Mouse (Mus musculus): Measurements from ENCODE around the gene Nkain4. TPM values are rescaled to one million over a fixed set of nuclear protein-coding genes. Genes with fewer than 3 reads are reported as not detected.
A peak's percentile ranks its signal among the peaks of the same experiment; 100 is the strongest.

Gene Nkain4
- polyA plus RNA-seq, 1 experiment from 2014 or later = 82.7 TPM

DNA sequence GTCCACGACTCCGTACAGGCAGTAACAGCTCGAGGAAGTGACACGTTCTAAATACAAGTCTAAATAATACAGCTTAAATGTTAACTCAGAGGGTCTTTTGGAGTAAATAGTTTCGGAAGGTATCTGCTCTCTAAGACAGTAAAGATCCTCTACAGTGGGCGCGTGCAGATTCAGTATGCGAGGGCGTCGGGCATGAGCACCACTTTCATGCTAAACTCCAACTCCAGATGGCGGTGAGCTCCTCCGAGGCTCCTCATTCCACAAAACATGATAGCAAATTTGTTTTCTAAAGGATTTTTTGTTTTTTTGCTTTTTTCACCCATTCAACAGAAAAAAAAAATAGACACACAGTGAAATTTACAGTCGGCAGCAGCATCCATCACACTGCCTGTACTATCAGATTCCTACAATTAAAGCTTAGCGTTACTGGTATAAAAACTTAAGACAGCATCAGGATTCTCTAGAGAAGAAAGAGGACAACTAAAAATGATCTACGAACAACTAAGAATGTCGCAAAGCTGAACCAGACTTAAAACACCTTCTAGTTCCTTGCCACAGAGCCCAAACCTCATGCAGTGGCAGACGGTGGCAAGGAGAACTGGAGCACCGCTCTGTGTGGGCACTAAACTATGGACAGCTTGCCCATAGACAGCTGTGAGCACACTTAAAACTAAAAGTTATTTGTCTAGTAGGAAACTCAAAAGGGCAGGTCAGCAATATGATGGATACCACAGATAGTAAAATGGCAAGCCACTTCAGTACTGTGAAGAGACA is 49.9 kb downstream of the Nkain4 start:
- 91% methylated on average over 18 of the region's 18 CpGs for WGBS
- H3K27me3 ChIP-seq (ENCODE audit: control insufficient read depth, insufficient read depth, low read depth, low read length) = no peaks in the 10 kb centered on the region
- no peak overlapping the region for H3K9ac ChIP-seq (ENCODE audit: low read depth, low read length)
- H3K36me3 ChIP-seq (ENCODE audit: control insufficient read depth, insufficient read depth, low read length) = peaks cover 3% of the 10 kb centered on the region; the same call in 1 of the 2 replicates
- H3K4me1 ChIP-seq (ENCODE audit: control insufficient read depth, insufficient read depth, low read length) = peaks cover 10% of the 10 kb centered on the region; the same call in 1 of the 2 replicates
- H3K27ac ChIP-seq (ENCODE audit: low read length) = no peak overlapping the region
- H3K4me3 ChIP-seq (ENCODE audit: low read depth, low read length) = no peak overlapping the region
- H3K4me2 ChIP-seq (ENCODE audit: low read length) = no peak overlapping the region
- ATAC-seq = no peak
- H3K9me3 ChIP-seq (replicated peaks; ENCODE audit: control insufficient read depth, low read length, poor library complexity, severe bottlenecking) = no peaks in the 10 kb centered on the region

DNA sequence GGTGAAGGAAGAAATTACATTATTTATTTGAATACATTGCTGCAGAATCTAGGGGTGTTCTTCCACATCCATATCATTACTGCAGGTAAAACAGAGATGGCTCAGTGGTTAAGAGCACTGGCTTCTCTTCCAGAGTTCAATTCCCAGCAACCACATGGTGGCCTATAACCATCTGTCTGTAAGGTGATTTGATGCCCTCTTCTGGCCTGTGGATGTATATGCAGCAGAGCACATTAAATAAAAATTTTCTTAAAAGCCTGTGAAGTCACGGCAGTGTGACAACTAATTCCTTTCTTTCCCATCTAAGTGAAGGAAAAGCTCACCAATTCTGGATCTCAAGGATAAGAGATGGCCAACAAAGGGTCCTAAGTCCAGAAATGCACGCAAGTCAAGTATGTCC is 52.4 kb downstream of the Nkain4 start:
- peaks cover 23% of the 10 kb centered on the region for H3K4me1 ChIP-seq (ENCODE audit: control insufficient read depth, insufficient read depth, low read length)
- ATAC-seq = no peak
- H3K4me3 ChIP-seq (ENCODE audit: low read depth, low read length) = no peak overlapping the region
- H3K36me3 ChIP-seq (ENCODE audit: control insufficient read depth, insufficient read depth, low read length) = peaks cover 3% of the 10 kb centered on the region; the same call in 1 of the 2 replicates
- H3K27me3 ChIP-seq (ENCODE audit: control insufficient read depth, insufficient read depth, low read depth, low read length) = no peaks in the 10 kb centered on the region
- WGBS = 37% methylated on average over 2 of the region's 2 CpGs
- H3K4me2 ChIP-seq (ENCODE audit: low read length) = no peak overlapping the region
- H3K9ac ChIP-seq (ENCODE audit: low read depth, low read length) = no peak overlapping the region
- H3K27ac ChIP-seq (ENCODE audit: low read length) = no peak overlapping the region
- H3K9me3 ChIP-seq (replicated peaks; ENCODE audit: control insufficient read depth, low read length, poor library complexity, severe bottlenecking) = no peaks in the 10 kb centered on the region

DNA sequence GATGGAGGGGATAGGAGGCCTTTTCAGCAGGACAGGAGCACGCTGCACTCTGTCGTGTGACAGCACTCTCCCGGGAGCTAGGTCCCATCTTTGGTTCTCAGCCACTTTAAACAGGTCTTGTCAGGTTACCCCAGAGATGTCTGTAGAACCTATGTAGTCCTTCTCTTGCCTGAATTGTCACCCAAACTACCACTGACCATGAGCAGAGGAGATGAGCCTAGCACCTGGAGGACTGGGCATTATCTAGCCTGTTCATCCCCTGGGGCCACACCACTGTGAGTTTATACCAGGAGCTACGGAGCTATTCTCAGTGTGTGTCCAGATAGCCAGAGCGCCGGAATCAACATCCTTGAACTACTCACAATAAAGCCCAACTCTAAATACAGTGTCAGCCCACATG is 56.6 kb downstream of the Nkain4 start:
- no peak overlapping the region for H3K4me2 ChIP-seq (ENCODE audit: low read length)
- H3K9me3 ChIP-seq (replicated peaks; ENCODE audit: control insufficient read depth, low read length, poor library complexity, severe bottlenecking) = no peaks in the 10 kb centered on the region
- WGBS = 59% methylated on average over 6 of the region's 6 CpGs
- ATAC-seq = no peak
- peak overlapping the region; percentile 99 for H3K27ac ChIP-seq (ENCODE audit: low read length)
- H3K9ac ChIP-seq (ENCODE audit: low read depth, low read length) = no peak overlapping the region
- H3K4me3 ChIP-seq (ENCODE audit: low read depth, low read length) = no peak overlapping the region
- peaks cover 31% of the 10 kb centered on the region for H3K4me1 ChIP-seq (ENCODE audit: control insufficient read depth, insufficient read depth, low read length)
- H3K36me3 ChIP-seq (ENCODE audit: control insufficient read depth, insufficient read depth, low read length) = no peaks in the 10 kb centered on the region; the same call in 1 of the 2 replicates
- H3K27me3 ChIP-seq (ENCODE audit: control insufficient read depth, insufficient read depth, low read depth, low read length) = no peaks in the 10 kb centered on the region

DNA sequence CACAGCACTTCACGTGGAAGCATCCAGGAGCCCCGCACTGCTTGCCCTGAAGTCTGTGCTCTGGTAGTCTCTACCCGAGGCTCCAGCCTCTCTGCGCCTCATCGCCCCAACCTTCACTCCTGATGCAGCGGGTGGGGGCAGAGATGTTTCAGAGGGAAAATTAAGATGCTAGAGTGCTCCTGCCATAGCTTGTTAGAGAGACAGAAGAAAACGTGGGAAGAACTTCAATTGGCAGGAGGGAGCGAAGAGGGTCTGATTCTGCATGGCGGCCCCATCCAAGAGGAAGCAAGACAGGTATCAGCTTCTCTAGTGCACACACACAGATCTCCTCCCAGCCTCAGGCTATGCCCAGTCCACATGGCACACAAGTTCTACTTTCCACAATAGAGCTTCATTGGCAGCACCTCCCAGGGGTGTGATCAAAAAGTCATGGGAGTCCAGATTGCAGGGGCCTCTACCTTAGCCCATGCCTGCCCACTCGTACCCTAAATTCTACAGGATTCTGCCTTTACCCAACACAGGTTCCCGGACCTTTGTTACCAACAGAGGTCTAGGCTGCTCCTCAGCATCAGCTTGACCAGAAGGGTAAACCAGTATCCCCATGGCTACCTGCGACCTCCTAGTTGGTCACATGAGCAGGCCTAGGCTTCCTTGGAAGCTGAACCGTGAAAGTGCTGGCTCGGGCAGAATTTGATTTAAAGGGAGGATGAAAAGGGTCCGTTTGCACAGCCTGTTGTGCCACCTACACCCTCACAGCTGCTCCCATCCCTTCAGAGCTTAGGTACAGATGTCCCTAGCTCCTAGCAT is 57.5 kb downstream of the Nkain4 start:
- Histone ChIP-seq H3K9ac (ENCODE audit: low read depth, low read length) (no peak overlapping the region), H3K27ac (ENCODE audit: low read length) (peak overlapping the region; percentile 99), H3K4me3 (ENCODE audit: low read depth, low read length) (no peak overlapping the region), H3K4me2 (ENCODE audit: low read length) (no peak overlapping the region), H3K4me1 (ENCODE audit: control insufficient read depth, insufficient read depth, low read length) (peaks cover 31% of the 10 kb centered on the region), H3K27me3 (ENCODE audit: control insufficient read depth, insufficient read depth, low read depth, low read length) (no peaks in the 10 kb centered on the region), H3K9me3 (replicated peaks; ENCODE audit: control insufficient read depth, low read length, poor library complexity, severe bottlenecking) (no peaks in the 10 kb centered on the region), H3K36me3 (ENCODE audit: control insufficient read depth, insufficient read depth, low read length) (no peaks in the 10 kb centered on the region; the same call in 1 of the 2 replicates)
- WGBS = 46% methylated on average over 15 of the region's 15 CpGs
- no peak for ATAC-seq

DNA sequence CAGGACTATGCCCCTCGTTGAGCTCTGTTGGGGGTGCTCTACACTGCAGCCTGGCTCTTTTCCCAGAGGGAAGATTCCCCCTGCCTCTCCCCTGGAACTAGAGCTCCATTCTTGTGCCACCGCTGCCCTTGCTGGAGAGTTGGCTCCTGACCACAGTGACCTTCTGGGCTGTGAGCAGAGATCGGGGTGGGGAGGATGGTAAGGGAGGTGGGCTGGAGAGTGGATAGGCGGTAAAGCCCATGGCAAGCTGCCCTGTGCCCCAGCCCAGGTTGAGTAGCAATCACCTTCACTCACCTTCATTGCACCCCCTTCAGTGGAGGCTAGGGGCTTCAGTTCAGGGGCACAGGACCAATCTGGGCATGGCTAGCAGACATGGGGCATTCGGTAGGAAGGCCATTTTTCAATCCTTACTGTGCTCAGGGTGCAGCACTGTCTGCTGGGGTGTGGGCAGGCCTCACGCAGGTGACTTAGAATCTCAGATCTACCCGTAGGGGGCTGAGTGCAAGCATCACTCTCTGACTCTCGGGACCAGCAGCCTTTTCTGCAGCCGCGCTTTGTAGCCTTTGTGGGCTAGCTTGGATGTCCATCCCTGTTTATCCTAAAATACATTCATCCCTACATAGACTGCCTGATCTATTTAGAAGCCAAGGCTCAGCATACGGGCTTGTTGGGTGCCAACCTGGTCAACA is 58.5 kb downstream of the Nkain4 start:
- ATAC-seq = no peak
- WGBS = 63% methylated on average over 11 of the region's 11 CpGs

DNA sequence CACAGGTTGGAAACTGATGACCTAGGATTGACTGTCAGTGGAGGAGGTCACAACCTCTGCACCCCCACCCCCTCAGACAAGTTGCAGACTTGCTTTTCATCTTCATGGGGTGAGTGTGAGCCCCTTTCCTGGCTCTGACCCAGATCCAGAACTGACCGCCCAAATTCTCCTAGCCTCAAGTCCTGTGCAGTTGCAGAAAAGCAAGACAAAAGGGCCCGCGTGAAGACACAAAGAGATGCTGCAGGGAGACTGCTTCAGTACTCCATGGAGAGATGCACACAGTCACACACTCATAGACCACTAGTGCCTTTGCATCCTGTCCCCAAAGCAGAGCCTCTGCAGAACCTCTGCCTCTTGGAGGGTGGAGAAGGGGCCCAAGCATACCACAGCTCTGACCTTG is 59.2 kb downstream of the Nkain4 start:
- ATAC-seq = no peak
- peak overlapping the region; percentile 55 for H3K9ac ChIP-seq (ENCODE audit: low read depth, low read length)
- H3K27me3 ChIP-seq (ENCODE audit: control insufficient read depth, insufficient read depth, low read depth, low read length) = no peaks in the 10 kb centered on the region
- H3K4me1 ChIP-seq (ENCODE audit: control insufficient read depth, insufficient read depth, low read length) = peaks cover 35% of the 10 kb centered on the region
- no peaks in the 10 kb centered on the region; the same call in 1 of the 2 replicates for H3K36me3 ChIP-seq (ENCODE audit: control insufficient read depth, insufficient read depth, low read length)
- H3K4me3 ChIP-seq (ENCODE audit: low read depth, low read length) = peak overlapping the region; percentile 84
- peak overlapping the region; percentile 73 for H3K4me2 ChIP-seq (ENCODE audit: low read length)
- H3K27ac ChIP-seq (ENCODE audit: low read length) = peak overlapping the region; percentile 99
- H3K9me3 ChIP-seq (replicated peaks; ENCODE audit: control insufficient read depth, low read length, poor library complexity, severe bottlenecking) = no peaks in the 10 kb centered on the region
- 46% methylated on average over 3 of the region's 3 CpGs for WGBS

More for the DNA sequence above, 58.5 kb downstream of the Nkain4 start:
- Histone ChIP-seq H3K4me2 (ENCODE audit: low read length) (peak overlapping the region; percentile 73), H3K36me3 (ENCODE audit: control insufficient read depth, insufficient read depth, low read length) (no peaks in the 10 kb centered on the region; the same call in 1 of the 2 replicates), H3K4me3 (ENCODE audit: low read depth, low read length) (peak overlapping the region; percentile 84; the same call in 1 of the 2 replicates), H3K4me1 (ENCODE audit: control insufficient read depth, insufficient read depth, low read length) (peaks cover 31% of the 10 kb centered on the region), H3K27me3 (ENCODE audit: control insufficient read depth, insufficient read depth, low read depth, low read length) (no peaks in the 10 kb centered on the region), H3K9ac (ENCODE audit: low read depth, low read length) (peak overlapping the region; percentile 55), H3K9me3 (replicated peaks; ENCODE audit: control insufficient read depth, low read length, poor library complexity, severe bottlenecking) (no peaks in the 10 kb centered on the region), H3K27ac (ENCODE audit: low read length) (peak overlapping the region; percentile 99)

DNA sequence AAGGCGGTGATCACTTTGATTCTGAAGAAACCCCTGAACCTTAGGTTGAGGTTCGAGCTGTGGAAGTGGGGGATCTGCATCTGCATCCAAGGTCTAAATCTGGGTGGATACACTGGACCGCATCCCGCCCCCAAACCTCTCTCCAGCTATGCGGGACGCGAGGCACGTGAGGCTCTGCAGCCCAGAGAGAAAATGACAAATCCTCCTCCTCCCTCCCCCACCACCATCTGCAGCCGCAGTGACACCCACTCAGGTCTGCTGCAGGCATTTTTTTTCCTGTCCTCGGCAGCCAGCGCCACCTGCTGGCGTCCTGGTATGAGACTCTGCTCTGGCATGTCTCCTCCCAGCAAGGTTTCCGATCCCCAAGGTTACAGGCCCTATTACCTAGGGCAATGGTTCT is 59.8 kb downstream of the Nkain4 start:
- peak overlapping the region; percentile 73 for H3K4me2 ChIP-seq (ENCODE audit: low read length)
- H3K4me1 ChIP-seq (ENCODE audit: control insufficient read depth, insufficient read depth, low read length) = peaks cover 40% of the 10 kb centered on the region
- ATAC-seq = peak; percentile 37
- H3K27me3 ChIP-seq (ENCODE audit: control insufficient read depth, insufficient read depth, low read depth, low read length) = no peaks in the 10 kb centered on the region
- no peaks in the 10 kb centered on the region; the same call in 1 of the 2 replicates for H3K36me3 ChIP-seq (ENCODE audit: control insufficient read depth, insufficient read depth, low read length)
- H3K9me3 ChIP-seq (replicated peaks; ENCODE audit: control insufficient read depth, low read length, poor library complexity, severe bottlenecking) = no peaks in the 10 kb centered on the region
- H3K9ac ChIP-seq (ENCODE audit: low read depth, low read length) = peak overlapping the region; percentile 98
- H3K27ac ChIP-seq (ENCODE audit: low read length) = peak overlapping the region; percentile 99
- WGBS = under 1% methylated on average over 13 of the region's 13 CpGs
- H3K4me3 ChIP-seq (ENCODE audit: low read depth, low read length) = peak overlapping the region; percentile 84

DNA sequence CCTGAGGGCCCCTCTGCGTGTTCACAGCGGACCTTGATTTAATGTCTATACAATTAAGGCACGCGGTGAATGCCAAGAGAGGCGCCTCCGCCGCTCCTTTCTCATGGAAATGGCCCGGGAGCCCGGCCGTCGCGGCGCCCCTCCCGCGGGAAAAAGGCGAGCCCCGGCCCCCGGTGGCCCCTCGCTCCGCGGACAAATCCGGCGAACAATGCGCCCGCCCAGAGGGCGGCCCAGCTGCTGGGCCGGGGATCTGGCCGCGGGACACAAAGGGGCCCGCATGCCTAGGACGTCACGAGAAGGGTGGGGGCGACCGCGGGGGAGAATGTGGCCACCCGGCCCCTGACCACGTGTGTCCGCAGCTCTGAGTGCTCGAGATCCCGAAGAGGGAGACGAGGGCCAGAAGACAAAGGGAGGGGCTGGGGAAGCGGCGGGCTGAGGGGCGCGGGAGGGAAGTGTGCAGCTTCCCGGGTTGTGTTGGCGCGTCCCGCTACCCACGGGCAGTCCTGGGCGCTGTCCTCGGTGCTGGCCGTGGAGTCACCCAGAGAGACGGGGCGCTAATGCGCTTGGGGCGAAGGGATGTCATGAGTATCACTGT is 60.4 kb downstream of the Nkain4 start:
- Histone ChIP-seq H3K4me3 (ENCODE audit: low read depth, low read length) (peak overlapping the region; percentile 84), H3K27ac (ENCODE audit: low read length) (peak overlapping the region; percentile 99), H3K36me3 (ENCODE audit: control insufficient read depth, insufficient read depth, low read length) (no peaks in the 10 kb centered on the region; the same call in 1 of the 2 replicates), H3K9me3 (replicated peaks; ENCODE audit: control insufficient read depth, low read length, poor library complexity, severe bottlenecking) (no peaks in the 10 kb centered on the region), H3K27me3 (ENCODE audit: control insufficient read depth, insufficient read depth, low read depth, low read length) (no peaks in the 10 kb centered on the region), H3K4me1 (ENCODE audit: control insufficient read depth, insufficient read depth, low read length) (peaks cover 46% of the 10 kb centered on the region), H3K9ac (ENCODE audit: low read depth, low read length) (peak overlapping the region; percentile 98), H3K4me2 (ENCODE audit: low read length) (peak overlapping the region; percentile 73)
- WGBS = under 1% methylated on average over 50 of the region's 57 CpGs
- ATAC-seq = peak; percentile 9; the same call in 1 of the 2 replicates

Measured in midbrain, embryonic 16.5 days (tissue).